Mouse (Mus musculus) lung, postnatal 0 days (tissue): ENCODE results near the gene Glis2.

Source experiments
- CTCF ChIP-seq: IDR thresholded peaks from 2 replicates; pipeline ENCODE4 v1.5.1; 2016; ENCODE audit warnings: antibody characterized with exemption, mild to moderate bottlenecking
- EP300 ChIP-seq: IDR thresholded peaks from 2 replicates; pipeline ENCODE4 v1.6.1; 2016; ENCODE audit warnings: antibody characterized with exemption, mild to moderate bottlenecking, control low read depth

- TF ChIP-seq CTCF (no peak), EP300 (no peak)
These were observed 46.9 kb upstream of the Glis2 start for GRCm38 (mm10) chr16:4547611-4548010.
